Mouse (Mus musculus) E14TG2a.4 (cell line): ENCODE measurements around the gene Uqcc3.

ENCODE experiments used
- H3K27me3 ChIP-seq: 2 replicates; pipeline ENCODE4 v1.6.1; 2014; ENCODE audit warnings: low read length, control low read depth; ENCODE audit not compliant: insufficient read depth
- H3K36me3 ChIP-seq: 2 replicates; pipeline ENCODE4 v1.6.1; 2014; ENCODE audit warnings: low read length, control low read depth; ENCODE audit not compliant: insufficient read depth
- H3K4me1 ChIP-seq: replicated peaks from 2 replicates; pipeline ENCODE4 v1.6.1; 2014; ENCODE audit warnings: low read depth, low read length, control low read depth
- H3K4me3 ChIP-seq: replicated peaks from 2 replicates; pipeline ENCODE4 v1.5.1; 2014; ENCODE audit warnings: mild to moderate bottlenecking, low read length
- H3K9me3 ChIP-seq: 2 replicates; pipeline ENCODE4 v1.6.1; 2014; ENCODE audit warnings: low read length, control low read depth
- CTCF ChIP-seq: conservative IDR thresholded peaks from 2 replicates; pipeline ENCODE4 v1.5.1; 2014; ENCODE audit warnings: low read length
- NANOG ChIP-seq: IDR thresholded peaks from 2 replicates; pipeline ENCODE4 v1.6.1; 2014; ENCODE audit warnings: borderline replicate concordance, low read length, mixed read lengths
- POU5F1 ChIP-seq: IDR thresholded peaks from 2 replicates; pipeline ENCODE4 v1.6.1; 2014; ENCODE audit warnings: low read length, borderline replicate concordance

Gene Uqcc3

GRCm38 (mm10) chr19:8920836-8921291 lies 40.1 kb upstream of the Uqcc3 start:
- TF ChIP-seq POU5F1, result no peak
- no peak for TF ChIP-seq CTCF
- Histone ChIP-seq H3K4me3 (peak overlapping the region; percentile 93), H3K9me3 (no peaks in the 10 kb centered on the region), H3K27me3 (no peaks in the 10 kb centered on the region), H3K36me3 (peaks cover 37% of the 10 kb centered on the region), H3K4me1 (peaks cover 50% of the 10 kb centered on the region)

GRCm38 (mm10) chr19:8920073-8920736 lies 39.5 kb upstream of the Uqcc3 start, which contains the start of gene B3gat3:
Gene B3gat3 (plus strand): TSS chr19:8920374.
- H3K9me3 ChIP-seq, result no peaks in the 10 kb centered on the region
- no peaks in the 10 kb centered on the region for H3K27me3 ChIP-seq
- H3K36me3 ChIP-seq, result peaks cover 37% of the 10 kb centered on the region
- H3K4me1 ChIP-seq, result peaks cover 44% of the 10 kb centered on the region
- peak within 1 kb of the TSS; percentile 93 for H3K4me3 ChIP-seq
- TF ChIP-seq POU5F1, result no peak
- TF ChIP-seq CTCF, result no peak
- no peak for TF ChIP-seq NANOG

- Histone ChIP-seq H3K9me3 (no peaks in the 10 kb centered on the region), H3K4me1 (peaks cover 42% of the 10 kb centered on the region), H3K27me3 (no peaks in the 10 kb centered on the region), H3K4me3 (peak overlapping the region; percentile 93), H3K36me3 (peaks cover 41% of the 10 kb centered on the region)
- TF ChIP-seq NANOG (no peak), CTCF (no peak), POU5F1 (no peak)
Observed at GRCm38 (mm10) chr19:8919684-8920072, 39.0 kb upstream of the Uqcc3 start.

- H3K4me3 ChIP-seq, result no peak overlapping the region
- H3K4me1 ChIP-seq, result peaks cover 42% of the 10 kb centered on the region
- H3K27me3 ChIP-seq, result no peaks in the 10 kb centered on the region
- H3K36me3 ChIP-seq, result peaks cover 47% of the 10 kb centered on the region
- no peaks in the 10 kb centered on the region for H3K9me3 ChIP-seq
- TF ChIP-seq POU5F1, result no peak
- no peak for TF ChIP-seq CTCF
- TF ChIP-seq NANOG, result no peak
Observed at GRCm38 (mm10) chr19:8919000-8919399, 38.3 kb upstream of the Uqcc3 start.

- H3K4me1 ChIP-seq, result peaks cover 28% of the 10 kb centered on the region
- no peak for TF ChIP-seq NANOG
- TF ChIP-seq CTCF, result no peak
- TF ChIP-seq POU5F1, result no peak
- H3K27me3 ChIP-seq, result no peaks in the 10 kb centered on the region
- H3K9me3 ChIP-seq, result no peaks in the 10 kb centered on the region
- H3K36me3 ChIP-seq, result peaks cover 80% of the 10 kb centered on the region
- no peak overlapping the region for H3K4me3 ChIP-seq
Observed at GRCm38 (mm10) chr19:8914212-8914611, 33.5 kb upstream of the Uqcc3 start.

GRCm38 (mm10) chr19:8911810-8912209 lies 31.1 kb upstream of the Uqcc3 start:
- H3K4me3 ChIP-seq, result no peak overlapping the region
- H3K36me3 ChIP-seq, result peaks cover 100% of the 10 kb centered on the region
- TF ChIP-seq POU5F1, result no peak
- no peak for TF ChIP-seq NANOG
- no peak for TF ChIP-seq CTCF
- no peaks in the 10 kb centered on the region for H3K27me3 ChIP-seq
- H3K9me3 ChIP-seq, result no peaks in the 10 kb centered on the region
- peaks cover 14% of the 10 kb centered on the region for H3K4me1 ChIP-seq

GRCm38 (mm10) chr19:8908531-8908930 lies 27.8 kb upstream of the Uqcc3 start:
- H3K9me3 ChIP-seq, result no peaks in the 10 kb centered on the region
- TF ChIP-seq NANOG (no peak), CTCF (no peak), POU5F1 (no peak)
- H3K36me3 ChIP-seq, result peaks cover 98% of the 10 kb centered on the region
- H3K4me1 ChIP-seq, result peaks cover 11% of the 10 kb centered on the region
- no peaks in the 10 kb centered on the region for H3K27me3 ChIP-seq
- no peak overlapping the region for H3K4me3 ChIP-seq

GRCm38 (mm10) chr19:8903412-8903811 lies 22.7 kb upstream of the Uqcc3 start:
- peaks cover 27% of the 10 kb centered on the region for H3K4me1 ChIP-seq
- H3K27me3 ChIP-seq, result no peaks in the 10 kb centered on the region
- H3K36me3 ChIP-seq, result peaks cover 93% of the 10 kb centered on the region
- H3K9me3 ChIP-seq, result no peaks in the 10 kb centered on the region
- TF ChIP-seq CTCF, result no peak
- no peak for TF ChIP-seq NANOG
- no peak for TF ChIP-seq POU5F1
- H3K4me3 ChIP-seq, result no peak overlapping the region

- Histone ChIP-seq H3K9me3 (no peaks in the 10 kb centered on the region), H3K4me1 (peaks cover 60% of the 10 kb centered on the region), H3K27me3 (no peaks in the 10 kb centered on the region), H3K4me3 (peak overlapping the region; percentile 100), H3K36me3 (peaks cover 83% of the 10 kb centered on the region)
- no peak for TF ChIP-seq NANOG
- no peak for TF ChIP-seq POU5F1
- TF ChIP-seq CTCF, result no peak
Observed at GRCm38 (mm10) chr19:8899079-8899478, 18.4 kb upstream of the Uqcc3 start.
